Mouse (Mus musculus) activated CD4-positive, CD25-positive, alpha-beta regulatory T cell, adult 4 months (primary cell): ENCODE measurements around the gene Cldn5. TPM values are rescaled to one million over a fixed set of nuclear protein-coding genes. Genes with fewer than 3 reads are reported as not detected.

Source experiments
- ATAC-seq: one replicate; pipeline ENCODE4 v1.8.0; 2017
- polyA plus RNA-seq, 2 experiments: library from polyadenylated mRNA; unstranded; fragments of 100-300 nt; shearing (Covaris generic); gene quantifications; one replicate each; pipeline ENCODE4 v1.2.1; 2017

Gene Cldn5
- polyA plus RNA-seq, 2 experiments from 2014 or later = not detected

DNA sequence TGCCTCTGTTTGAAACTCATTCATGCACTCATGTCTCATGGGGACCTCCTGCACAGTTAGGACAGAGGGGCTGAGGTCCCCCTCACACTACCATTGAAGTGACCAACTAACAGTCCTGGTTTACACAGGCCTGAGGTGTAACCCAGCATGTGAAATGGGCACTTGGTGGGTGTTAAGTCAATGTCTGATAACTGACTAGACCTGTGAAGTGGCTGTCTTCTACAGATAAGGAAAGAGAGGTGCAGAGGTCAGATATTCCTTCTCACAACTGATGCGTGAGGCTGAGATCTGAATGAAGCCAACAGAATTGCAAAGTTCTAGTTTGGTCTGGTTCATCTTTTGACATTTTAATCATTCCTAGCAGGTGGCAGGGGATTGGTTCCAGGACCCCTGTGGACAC lies 8.8 kb downstream of the Cldn5 start:
- no peak for ATAC-seq

DNA sequence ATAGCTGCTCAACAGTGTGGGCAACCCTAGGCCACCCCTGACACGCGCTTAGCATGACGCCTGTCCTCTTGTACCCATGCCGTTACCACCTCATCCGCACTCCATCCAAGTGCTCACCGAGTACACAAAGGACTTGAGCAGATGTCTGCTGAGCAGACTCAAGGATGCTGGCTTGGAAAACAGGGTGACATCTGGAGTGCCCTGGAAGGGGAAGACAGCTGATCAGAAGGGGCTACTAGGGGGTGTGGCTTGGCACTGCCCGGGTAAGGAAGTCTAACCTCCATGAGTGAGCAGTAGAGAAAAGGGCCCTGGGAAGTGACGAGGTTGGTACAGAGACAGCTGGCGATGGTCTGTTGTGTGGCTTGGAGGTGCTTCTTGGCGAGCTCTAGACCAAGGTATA lies 10.0 kb downstream of the Cldn5 start:
- ATAC-seq = no peak

DNA sequence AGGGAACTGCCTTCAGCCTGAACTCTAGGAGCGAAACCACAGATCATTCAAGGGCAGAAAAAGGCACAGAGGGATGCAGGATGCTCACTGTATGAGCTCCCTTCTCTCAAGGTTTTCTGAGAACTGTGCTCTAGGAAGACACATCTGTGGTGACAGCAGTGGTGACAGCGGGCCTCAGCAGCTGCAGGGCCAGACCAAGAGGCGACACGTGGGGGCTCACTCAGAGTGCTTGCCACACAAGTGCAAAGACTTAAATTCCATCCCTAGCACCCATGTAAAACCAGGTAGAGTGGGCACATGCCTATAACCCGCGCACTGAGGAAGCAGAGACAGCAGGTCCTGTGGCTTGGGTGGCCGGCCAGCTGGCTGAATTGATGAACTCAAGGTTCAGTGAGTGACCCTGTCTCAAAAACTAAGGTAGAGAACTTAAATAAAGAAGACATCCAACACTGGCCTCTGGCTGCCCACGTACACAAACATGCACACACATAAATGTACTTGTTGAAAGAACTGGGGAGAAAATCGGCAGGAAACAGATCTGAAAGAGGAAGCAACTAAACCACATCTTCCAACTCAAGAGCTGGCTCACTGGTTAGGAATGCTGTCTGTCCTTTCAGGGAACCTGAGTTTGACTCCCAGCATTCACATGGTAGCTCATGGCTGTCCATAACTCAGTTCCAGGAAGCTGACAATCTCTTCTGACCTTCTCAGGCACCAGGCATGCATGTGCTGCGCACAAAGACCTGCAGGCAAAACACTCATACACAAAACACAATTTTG lies 12.2 kb downstream of the Cldn5 start:
- ATAC-seq = no peak

DNA sequence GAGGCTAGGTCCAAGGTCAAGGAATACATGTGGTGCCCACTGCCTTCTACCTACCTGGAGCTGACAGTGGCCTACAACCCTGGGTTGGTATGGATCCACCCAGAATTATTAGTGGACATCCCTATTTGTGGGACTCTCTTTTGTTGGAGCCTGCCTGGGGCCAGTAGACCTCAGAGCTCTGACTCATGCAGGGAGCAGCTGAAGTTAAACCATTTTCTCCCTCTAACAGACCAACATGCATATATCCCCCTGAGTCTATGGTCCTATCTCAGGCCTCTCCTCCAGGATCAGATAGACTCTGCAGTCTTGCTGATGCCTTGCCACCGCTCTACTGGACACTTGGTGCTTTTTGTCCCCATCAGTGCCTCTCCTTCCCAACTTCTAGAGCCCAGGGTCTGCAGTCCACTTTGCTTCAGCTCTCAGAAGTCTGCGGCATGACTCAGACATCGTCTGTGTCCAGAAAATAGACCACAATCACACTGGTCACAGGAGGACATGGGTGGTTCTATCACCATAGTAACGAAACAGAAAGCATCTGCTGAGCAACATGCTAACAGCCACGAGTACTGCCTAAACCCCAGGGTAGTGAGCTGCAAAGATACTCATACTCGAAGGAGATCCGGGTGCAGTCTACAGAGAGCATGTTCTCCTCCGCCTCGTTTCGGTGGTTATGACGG lies 18.7 kb downstream of the Cldn5 start:
- no peak for ATAC-seq

DNA sequence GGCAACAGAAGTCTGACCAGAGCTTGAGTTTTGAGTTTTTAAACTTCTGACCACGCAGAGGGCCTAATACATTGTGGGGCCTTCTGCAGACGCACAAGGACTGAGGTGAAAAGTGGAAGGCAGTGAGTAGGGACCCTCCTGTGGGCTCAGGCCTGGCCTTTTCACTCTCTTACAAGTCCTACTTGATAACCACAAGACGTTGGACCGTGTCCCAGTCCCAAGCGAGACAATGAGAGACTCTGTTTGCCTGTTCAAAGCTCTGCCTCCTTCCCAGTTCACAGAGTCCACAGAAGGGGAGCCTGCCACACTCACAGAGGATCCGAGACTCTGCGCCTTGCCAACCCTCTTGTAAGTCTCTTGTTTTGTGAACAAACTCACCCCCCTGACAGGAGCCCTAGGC lies 20.0 kb downstream of the Cldn5 start:
- no peak for ATAC-seq

DNA sequence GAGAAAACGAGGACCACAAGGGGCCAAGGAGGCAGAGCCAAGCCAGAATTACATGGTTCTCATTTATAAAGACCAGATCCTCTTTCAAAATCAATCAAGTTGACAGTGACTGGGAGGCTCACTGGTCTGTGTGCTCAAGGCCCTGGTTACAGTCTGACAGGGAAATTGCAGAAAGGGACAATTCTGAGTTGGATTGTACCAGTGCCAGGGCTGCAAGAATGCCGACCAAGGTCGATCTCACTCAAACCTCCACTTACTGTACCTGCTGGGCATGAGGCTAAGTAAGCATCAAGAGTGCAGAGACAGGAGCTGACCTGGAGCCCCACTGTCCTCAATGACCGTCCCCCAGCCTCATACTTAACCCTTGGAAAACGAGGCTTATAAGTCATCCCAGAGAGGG lies 21.5 kb downstream of the Cldn5 start:
- no peak for ATAC-seq

DNA sequence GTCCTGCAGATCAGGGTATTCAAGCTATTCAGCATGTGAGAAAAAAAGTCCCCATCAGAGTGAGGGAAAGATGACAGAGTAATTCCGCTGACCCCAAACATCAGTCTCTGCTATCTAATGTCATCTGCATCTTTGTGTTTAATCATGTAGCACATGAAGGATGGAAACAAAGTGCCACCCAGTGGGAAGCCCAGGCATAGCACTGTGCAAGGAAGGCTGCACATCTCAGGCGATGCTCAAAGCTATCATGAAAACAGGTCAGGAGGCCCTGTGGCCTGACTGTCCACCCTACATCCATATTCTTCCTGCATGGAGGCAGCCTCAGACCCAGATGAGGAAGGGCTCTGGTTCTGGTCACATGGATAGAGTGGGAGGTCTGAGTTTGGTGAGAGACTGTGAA lies 22.2 kb downstream of the Cldn5 start:
- ATAC-seq = no peak

DNA sequence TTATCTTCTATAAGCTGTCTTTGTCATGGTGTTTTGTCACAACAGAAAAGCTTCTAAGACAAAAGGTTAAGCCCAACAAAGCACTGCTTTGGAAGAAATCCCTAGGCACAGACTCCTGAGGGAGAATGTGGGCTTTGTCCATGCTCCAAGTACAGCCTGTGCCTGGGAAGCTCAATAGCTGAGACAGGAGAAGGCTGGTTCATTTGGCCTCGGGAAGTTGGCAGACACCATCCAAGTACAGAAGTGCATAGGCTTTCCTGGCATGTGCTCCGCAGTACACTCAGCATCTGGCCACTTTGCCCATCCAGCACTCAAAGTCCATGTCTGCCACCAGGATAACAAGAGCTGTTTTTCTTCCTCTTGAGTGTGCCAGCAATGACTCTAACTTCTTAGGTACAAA lies 29.1 kb downstream of the Cldn5 start:
- no peak for ATAC-seq

DNA sequence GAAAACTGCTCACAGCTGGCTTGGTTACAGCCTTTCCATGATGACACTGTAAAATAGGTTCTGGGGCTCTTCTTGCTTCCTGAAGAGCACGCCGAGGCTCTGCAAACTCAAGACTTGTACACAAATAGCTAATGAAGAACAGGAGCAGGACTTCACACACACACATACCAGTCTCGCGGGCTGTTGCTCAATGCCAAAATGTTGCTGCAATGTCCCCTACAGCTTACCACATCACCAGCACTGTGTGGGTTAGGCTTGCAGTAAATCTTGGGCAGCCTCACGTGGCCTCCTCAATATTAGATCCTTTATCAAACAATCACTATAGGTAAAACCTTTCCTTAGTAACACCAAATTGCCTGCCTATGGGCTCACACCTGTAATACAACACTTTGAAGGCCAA lies 32.4 kb downstream of the Cldn5 start:
- no peak for ATAC-seq

DNA sequence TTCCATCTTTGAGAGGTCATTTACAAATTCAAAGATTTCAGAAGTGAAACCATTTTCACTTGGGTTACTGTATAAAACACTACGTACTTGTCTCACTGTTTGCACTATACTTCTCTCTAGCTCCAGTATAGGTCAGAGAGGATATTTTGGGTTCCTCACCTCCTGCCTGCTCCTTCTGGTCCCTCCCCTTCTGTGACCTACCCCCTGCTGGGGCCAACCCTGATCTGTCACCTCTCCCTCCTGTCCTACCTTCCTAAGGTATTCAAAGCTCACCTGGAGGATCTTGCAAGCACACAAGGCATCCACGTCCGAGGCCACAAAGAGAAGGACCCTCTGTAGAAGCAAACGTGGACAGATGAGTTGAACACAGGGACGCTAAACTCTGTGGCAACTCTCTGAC lies 34.4 kb downstream of the Cldn5 start:
- peak; percentile 0 for ATAC-seq

DNA sequence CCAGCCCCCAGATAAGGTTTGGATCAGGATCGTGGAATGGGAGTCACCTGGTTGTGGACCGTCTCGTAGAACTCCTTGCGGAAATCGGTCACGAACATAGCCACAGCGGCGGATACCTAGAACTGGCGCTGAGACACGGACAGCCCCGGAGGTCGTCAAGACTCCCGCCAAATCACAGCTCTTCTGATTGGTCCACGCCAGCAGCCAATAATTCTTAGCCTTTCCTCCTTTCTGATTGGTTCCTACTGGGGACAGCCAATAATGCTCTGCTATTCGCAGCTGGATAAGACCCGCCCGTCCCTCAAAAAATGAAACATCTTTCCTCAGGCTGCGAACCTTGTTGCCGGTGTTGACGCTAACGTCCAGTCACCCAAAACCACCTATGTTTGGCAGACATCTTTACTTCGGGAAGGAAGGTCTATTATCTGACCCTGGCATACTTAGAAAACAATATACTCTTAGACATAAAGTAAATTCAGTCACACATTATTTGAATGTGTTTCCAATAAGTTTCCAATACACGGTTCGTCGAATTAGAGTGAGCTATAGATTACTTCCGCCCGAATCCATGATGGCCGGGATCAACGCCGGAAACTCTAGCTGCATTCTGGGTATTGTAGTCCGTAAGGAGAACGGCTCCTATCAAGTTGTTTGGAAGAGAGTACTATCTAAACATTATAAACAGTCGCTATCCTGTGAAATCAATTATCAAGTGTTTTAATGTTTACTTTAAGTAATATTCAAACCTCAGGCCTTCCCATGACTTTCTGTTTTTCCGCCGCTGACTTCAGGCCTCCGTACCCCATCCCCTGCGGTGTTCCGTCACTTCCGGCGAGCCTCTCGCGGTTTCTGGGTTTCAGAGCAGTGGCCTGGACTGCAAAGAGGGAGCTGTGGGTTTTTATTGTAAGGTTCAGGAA lies 35.1 kb downstream of the Cldn5 start, which contains the start of the genes Ufd1 and Cdc45:
Ufd1 (plus strand) TSS at position 312 of the 917 bp plus-strand sequence.
Cdc45 (minus strand) TSS at position 520 of the 917 bp plus-strand sequence.
- ATAC-seq = peak; percentile 92

DNA sequence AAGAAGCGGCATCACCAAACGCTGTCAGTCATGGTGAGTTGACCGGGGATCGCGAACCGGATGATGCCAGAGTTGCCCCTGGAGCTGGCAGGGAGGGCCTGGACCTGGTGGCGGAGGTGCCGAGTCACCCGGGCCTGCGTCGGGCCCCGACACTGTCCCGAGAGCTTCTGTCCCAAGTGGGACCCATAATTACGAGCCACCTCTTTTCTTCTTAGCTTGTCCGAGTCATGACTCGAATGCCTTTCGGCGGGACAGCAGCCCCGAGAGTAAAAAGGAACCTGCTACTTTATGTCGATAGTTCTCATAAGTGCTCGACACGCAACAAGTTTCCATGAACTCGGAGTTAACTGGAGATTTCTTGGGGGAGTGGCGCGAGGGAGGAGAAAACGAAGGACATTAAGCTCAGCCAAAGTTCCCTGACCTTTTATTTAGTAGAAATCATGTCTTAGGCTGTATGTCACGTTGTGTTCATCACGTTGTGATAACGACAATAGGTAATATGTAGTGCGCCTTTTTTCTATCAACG lies 35.8 kb downstream of the Cldn5 start:
- ATAC-seq = no peak

DNA sequence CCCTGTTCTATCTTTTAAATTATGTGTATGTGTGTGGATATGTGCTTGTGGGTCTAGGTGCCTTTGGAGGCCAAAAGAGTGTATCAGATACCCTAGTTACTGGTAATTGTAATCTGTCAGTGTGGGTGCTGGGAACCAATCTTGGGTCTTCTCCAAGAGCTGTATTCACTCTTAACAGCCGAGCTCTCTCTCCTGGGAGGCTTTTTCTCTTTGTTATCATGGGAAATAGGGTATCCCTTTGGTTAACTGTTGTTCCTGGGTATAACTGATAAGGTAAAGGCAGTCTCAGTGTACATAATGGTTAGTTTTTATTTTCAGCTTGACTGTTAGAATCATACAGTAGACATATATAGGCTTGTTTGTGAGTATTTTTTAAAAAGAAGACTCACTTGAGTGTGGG lies 45.7 kb downstream of the Cldn5 start:
- no peak for ATAC-seq

DNA sequence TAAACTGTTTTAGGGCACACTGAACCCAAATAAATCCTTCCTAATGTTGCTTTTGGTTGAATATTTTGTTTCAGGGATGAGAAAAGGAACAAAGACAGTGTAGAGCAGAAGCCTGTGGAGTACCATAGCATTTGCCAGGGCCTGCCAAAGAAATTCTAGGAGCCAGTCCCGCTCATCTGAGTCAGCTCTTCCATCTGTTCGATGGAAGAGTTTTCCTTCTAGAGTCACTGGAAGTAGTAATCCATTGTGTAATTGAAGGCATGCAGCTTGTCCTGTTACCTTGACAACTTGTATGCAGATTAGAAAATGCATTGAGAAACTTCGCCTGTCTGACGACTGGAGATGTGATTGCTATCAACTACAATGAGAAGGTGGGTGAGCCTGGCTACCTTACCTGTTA lies 46.3 kb downstream of the Cldn5 start:
- no peak for ATAC-seq

Other genes with a start within 250 kb of the Cldn5 start
- not detected for gene Tbx1, start 186.2 kb upstream of the Cldn5 start, polyA plus RNA-seq
- not detected for gene Gp1bb, start 154.4 kb upstream of the Cldn5 start, polyA plus RNA-seq
- not detected for gene Gm49601, start 150.4 kb upstream of the Cldn5 start, polyA plus RNA-seq
- under 1 TPM; 0.28 to 0.51 TPM for gene Sept5, start 146.9 kb upstream of the Cldn5 start, polyA plus RNA-seq
- 100 to 1,000 TPM; 126 to 139 TPM for gene Ufd1, start 34.9 kb downstream of the Cldn5 start, polyA plus RNA-seq
- gene Cdc45, start 35.1 kb downstream of the Cldn5 start, polyA plus RNA-seq = 10 to 100 TPM; 12.2 to 15.1 TPM
- gene 2510002D24Rik, start 59.7 kb downstream of the Cldn5 start, polyA plus RNA-seq = 100 to 1,000 TPM in 1 of 2 experiments, 10 to 100 TPM in 1; 78.3 to 102 TPM
- not detected for gene Gm28539, start 59.7 kb downstream of the Cldn5 start, polyA plus RNA-seq
- gene Mrpl40, start 100.0 kb downstream of the Cldn5 start, polyA plus RNA-seq = 10 to 100 TPM; 87.6 to 94.5 TPM
- gene Hira, start 100.2 kb downstream of the Cldn5 start, polyA plus RNA-seq = 10 to 100 TPM in 1 of 2 experiments, 1 to 10 TPM in 1; 9.0 to 10.4 TPM